Mouse (Mus musculus) mesoderm, embryonic 11.5 days (tissue): ENCODE measurements around the gene Tmem247.

Source experiments
- DNase-seq: peaks from one replicate; pipeline ENCODE4 v3.0.0-alpha.2; 2012; ENCODE audit warnings: low read depth, low spot score

Tmem247 gene

DNA sequence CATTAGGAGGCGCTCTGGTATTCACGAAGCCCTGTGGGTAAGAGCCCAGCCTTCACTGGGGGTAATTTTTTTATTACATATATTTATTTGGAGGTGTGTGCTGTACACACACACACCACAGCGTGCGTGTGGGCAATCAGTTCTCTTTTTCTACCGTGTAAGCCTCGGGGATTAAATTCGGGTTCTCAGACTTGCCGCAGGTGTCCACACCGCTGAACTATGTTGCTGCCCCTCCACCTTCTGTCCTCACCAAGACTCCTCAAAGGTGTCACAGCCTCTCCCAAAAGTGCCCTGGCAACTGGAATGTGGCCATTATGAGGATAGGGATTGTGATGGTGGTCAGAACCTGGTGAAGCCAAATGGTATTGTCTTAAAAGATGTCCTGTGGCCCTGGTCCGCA lies at the start of gene Tmem247:
Gene Tmem247, plus strand, starts transcription at position 301 of the 400 bp plus-strand sequence.
- no peak for DNase-seq

DNA sequence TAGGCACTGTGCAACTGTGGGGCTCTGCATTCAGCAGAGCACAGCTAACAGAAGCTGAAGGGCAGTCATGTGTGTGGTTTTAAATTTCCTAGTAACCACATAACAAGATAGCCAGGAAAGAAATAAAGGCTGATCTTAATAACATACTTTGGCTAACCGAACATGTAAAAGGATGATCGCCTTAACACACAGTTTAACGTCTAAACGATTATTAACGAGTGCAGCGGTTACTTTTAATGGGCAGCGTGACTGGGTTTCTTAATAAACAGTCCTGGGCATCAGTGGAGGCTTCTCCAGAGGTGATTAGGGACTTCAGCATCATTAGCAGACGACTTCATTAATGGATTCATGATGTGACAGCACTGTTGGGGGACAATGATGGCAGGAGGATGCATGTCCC lies 46.6 kb upstream of the Tmem247 start:
- DNase-seq = no peak

DNA sequence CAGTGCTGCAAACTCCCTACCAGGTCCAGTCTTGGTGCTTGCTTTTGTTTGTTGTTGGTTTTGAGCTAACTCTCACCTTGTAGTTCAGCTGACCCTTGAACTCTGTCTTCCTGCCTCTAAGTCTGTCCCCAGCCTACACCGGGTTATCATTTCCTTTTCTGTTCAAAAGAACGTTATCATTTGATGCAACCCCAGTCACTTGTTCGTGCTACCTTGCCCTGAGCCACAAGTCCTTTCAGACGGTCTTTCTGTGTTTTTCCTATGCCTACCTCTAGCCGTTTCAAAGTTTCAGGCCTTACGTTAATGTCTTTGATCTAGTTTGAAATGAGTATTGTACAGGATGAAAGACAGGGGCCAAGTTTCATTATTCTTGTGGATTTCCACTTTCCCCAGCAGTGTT lies 44.5 kb upstream of the Tmem247 start:
- DNase-seq = no peak

DNA sequence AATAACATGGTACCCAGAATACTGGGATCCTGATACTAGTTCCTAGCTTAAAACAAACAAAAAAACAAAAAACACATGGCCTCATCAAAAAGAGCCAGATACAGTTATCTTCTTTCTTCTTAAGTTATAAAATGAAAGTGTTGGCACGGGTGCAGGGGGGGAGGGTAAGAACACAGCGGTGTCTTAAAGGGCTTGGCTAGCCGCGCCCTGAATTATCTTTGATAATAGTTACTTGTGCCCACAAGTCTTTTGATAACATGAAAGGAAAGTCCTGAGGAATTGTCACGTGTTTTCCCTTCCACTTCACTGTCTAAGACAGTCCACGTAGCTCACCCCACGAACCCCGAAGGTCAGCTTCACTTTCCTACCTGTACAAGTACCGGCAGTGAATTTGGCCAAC lies 40.2 kb upstream of the Tmem247 start:
- DNase-seq = no peak

DNA sequence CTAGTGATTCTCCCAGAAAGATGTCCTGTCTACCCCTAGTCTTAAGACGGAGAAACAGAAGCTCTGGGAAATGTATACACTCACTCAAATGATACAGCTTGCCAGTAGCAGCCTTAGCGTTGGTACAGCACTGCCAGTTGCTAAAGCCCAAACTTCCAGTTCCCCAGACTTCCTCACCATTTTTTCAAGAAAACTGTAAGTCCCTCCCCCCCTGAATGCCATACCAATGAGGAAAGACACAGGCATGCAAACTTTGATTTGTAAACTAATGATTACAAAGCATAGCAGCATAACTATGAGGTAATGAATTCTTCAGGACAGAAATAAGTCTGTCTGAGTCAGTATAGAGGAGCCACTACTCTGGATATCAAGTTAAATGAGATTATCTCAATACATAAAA lies 39.4 kb upstream of the Tmem247 start:
- DNase-seq = no peak

DNA sequence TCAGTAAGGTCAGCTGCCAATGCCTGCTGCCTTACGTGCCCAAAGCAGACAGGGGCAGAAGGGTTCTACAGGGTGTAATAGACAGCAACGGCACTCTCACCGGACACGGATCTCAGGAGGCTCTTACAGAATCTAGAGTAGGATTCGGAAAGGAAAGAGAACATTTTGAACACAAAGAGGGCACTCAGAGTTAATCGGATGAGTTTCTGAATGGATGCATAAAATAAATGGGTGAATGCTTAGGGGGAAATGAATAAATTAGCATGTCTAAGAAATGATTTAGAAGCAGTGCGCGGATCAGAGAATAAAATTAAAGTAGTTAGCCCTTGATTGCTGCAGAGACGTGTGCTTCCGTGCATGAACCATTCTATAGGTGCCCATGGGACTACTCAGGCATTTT lies 37.1 kb upstream of the Tmem247 start:
- no peak for DNase-seq

DNA sequence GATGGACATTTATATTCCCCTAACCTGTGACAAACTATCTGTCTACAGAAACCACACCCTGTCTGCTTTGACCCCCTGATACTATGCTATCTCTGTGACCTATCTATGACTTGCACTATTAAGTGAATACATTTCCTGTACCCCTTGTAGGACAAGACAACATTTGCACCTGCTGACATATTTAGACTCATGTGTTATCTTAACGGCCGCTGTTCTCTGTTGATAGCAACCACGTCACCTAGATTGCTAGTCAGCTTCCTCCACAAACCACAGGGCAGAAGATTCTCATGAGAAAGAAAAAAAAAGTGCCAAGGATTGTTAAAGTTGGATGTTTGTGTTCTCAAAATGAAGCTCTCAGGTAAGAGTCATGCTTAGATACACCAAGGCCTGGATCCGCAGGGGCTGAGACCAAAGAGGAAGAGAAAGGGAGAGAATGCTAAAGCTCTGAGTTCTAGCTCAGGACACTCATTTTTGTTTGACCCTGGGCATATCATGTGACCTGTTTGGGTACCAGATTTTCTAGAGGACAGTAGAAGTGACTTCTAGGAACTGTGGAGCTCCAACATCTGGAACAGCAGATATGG lies 36.6 kb upstream of the Tmem247 start:
- no peak for DNase-seq

DNA sequence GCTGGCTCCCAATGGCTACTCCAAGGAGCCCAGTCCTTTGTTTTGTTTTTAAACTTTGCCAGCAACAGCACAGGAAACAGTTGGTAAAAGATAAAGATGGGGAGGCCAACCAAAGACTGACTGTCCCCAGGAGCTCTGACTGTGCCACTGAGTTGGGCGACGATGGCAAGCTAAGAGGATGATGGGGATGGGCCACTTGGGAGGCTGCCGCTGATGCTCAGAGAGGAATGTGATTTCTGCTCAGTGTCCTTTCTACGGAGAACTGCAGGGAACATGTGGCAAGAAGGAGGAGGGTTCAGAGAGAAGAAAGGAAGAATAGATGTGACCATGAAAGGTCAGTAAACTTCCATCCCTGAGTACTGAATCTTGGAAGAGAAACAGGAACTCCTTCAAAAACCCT lies 22.0 kb upstream of the Tmem247 start:
- no peak for DNase-seq

DNA sequence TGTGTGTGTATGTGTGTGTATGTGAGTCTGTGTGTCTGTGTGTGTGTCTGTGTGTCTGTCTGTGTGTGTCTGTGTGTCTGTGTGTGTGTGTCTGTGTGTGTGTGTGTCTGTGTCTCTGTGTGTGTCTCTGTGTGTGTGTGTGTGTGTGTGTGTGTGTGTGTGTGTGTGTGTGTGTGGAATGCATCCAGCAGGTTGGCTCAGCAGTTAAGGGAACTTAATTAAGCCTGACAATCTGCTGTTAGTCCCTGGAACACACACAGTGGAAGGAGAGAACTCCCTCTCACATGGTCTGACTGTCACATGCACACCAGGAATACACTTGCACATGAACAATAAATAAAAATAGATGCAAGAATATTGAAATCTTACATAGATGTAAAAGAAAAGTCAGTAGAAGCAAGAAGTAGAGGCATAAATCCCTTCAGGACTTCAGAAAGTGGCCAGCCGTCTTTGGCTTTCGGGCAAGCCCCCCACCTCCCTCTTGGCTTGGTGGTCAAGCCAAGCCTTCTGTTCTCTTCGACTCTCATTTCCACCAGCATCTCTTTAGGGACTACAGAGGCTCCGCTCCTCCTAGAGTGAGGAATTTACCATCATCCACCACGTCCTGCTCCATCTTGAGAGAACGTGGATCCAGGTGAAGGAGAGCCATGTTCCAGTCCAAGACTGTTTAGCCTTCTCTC lies 19.5 kb upstream of the Tmem247 start:
- DNase-seq = no peak

DNA sequence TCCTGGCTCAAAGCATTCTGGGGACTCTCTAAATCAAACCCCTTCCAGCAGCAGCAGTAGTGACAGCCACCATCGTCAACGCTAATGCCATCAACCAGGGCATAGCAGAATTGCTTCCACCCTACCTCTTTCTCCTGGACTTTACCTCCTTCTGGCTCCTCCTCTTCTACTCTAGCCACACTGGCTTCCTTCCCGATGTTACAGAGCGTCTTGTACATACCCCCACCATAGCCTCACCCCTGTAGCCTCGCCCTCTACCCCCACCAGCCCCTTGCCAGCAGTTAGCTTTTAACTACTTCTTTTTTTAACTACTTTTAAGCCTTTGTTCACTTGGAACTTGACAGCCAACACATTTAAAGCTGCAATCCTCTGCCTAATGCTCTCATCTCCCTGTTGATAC lies 17.3 kb upstream of the Tmem247 start:
- DNase-seq = no peak

DNA sequence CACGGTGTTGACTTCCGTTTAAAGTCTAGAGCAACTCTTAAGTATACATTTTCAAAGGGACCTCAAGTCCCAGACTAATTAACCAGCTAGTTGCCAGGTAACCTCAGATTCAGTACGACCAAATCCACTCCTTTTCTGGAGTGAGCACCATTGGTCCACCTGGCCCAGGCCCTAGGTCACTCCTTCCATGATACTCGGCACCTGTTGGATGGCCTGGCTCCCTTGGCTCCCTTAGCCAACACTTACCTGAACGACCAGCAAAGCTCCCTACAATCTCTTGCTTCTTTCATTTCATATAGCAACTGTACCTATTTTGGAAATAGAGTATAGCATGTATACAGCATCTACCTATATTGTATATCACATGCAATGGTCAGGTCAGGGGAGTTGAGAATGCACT lies 16.6 kb upstream of the Tmem247 start:
- DNase-seq = no peak

DNA sequence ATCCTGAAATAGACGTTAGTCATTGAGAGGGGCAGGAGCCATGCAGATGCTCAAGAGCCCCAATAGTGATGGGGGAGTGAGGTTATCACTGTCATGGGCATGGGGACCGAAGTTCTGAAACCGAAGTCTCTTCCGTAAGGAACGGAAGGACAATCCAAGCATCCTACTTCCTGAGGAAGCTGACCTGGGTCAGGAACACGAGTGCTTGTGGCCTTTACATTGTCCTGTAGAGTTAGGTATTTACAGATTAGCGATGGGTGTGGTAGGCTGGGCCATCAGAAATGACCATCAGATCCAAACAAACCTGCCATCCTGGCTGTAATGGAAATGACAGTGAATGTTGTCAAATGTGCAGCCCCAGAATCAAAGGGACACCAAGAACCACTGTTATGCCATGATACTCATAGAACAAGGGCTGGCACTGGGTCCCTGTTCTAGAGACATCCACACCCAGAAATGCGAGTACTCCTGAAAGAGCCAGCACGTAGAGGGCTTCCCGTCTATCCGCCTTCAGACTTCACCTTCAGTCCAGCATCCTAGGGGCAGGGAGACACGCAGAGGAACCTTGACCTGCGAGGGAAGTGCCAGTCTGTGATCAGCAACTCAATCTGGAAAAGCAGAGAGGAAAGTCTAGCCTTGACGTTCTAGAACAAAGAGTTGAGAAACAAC lies 14.6 kb upstream of the Tmem247 start:
- DNase-seq = no peak

DNA sequence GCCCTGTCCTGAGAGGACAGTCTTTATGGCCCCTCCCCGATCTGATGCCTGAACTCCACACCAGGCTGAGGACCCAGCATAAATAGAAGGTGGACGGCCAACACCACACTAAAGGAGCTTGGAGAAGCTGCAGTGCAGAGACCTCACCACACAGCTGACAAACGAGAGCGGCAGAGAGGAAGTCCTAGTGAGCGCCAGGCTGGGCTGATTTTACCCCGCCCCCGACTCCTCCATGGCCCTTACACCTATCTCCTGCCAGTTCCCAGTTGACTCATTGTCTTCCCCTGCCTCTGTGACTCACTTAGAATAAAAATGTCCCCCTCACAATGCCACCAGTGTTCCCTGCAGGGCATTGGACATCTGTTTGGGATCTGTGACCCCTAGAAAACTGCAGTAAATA lies 13.6 kb upstream of the Tmem247 start:
- DNase-seq = peak; percentile 36

DNA sequence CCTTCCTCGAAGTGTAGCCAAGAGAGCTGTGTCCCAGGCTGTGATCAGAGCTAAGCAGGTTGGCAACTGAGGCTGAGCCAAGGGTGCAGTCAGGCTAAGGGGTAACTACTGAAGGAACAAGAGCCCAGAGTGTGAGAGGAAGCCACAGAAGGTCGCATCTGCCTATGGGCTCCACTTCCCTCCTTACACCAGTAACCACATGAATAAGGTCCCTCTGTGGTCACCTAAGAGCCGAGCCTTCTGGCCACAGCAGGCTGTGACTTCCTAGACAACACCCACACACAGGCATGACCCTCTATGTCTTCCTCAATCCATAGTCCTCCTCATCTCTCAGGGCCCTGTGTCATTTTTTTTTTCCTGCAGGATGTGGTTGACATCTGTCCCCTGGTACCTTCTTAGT lies 12.9 kb upstream of the Tmem247 start:
- no peak for DNase-seq

DNA sequence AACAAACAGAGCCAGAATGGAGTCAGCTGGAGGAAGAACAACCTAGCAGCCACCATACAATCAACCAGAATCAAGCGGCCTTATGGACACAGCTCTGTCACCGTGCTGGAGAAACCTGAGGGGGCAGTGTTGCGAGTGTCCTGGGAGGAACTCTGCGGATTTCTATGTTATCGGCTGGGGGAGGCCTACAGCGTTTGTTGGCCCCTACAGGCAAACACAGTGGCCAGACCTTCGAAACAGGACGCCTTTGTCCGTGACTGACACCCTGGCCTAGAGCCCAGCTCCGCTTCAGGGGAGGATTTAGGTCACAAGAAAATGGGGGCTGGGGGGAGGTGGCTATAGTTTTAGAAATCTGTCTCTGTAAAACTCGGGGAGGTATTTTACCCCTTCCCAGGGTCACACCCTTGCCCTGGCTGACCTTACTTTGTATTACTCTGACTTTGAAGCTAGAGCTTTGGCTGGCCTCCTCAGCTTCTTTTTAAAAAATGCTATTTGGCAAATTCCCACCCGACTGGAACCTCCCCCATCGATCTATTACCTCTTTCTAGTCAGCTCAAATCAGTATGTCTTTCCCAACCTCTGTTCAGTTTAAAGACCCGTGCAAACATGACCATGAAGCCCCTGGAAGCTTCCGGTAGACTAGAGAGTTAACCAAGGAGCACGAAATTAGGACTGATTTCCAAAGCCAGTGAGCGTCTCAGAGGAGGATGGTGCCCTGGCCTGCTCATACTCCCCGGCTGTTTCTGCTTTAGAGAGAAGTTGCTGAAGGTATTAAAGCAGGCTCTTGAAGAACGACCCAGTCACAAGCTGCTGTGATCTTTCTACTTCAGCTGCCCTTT lies 11.6 kb upstream of the Tmem247 start:
- DNase-seq = peak; percentile 60

DNA sequence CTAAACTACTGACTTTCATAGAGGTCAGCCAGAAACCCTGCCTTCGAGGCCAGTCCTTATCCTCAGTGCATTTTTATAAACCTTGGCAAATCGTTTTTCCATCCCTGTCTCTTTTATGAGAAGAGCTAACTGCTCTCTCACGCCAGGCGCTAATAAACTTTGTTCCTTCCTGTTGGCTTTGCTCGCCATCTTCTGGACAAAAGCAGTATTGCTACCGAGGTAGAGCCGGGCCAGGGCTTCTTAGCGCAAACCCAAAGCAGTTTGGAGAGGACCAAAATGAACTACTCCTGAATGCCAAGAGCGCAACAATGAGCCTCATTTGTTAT lies 11.0 kb upstream of the Tmem247 start:
- DNase-seq = peak; percentile 88

DNA sequence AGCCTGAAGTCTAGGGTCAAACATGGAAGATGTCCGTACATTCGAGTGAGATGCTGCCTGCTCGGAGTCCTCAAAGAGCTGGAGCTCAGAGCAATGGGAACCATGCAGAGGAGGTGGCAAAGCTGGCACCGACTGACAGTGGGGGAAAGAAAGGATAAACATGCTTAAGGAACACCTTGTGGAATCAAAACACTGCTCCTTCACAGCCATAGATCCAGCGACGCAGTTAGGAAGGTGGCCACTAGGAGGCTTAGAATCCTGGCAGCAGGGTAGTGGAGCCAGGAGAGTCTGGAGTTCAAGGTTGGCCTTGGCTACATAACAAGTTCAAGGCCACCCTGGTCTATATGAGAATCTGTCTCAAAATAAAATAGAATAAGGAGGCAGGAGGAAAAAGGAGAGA lies 10.5 kb upstream of the Tmem247 start:
- DNase-seq = no peak

DNA sequence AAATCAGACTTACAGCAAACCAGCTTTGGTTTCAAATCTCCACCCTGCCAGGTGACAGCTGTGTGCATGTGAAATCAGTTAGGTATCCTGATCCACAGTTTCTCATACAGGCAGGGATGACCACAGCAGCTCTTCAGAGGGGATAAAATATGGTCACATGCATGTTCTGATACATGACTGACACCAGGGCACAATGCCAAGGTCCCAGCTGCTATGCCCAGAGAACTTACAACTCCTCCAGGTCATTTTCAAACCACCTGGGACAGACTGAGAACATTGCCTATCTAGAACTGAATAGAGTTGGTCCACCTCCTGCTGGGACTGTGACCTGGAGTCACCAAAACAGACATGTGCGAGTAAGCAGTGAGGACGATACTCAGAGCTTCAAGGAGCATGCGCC lies 10.1 kb upstream of the Tmem247 start:
- DNase-seq = no peak

DNA sequence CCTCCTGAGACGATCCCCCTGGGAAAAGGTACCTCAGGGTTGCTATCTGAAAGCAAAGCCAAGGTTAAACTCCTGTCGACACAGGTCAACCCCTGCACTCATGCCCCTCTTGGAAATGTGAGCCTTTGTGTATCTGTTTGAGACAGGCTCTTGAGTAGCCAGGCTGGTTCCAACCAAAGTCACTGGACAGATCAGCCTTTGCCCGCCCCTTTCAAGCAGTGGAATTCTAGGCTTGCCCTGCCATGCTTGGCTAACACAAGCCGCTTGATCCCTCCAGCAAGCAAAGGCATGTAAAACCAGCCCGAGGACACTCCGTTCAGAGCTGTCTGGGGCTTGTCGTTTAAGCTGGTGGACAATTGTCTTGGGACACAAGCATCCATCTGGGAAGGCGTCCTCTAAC lies 8.8 kb upstream of the Tmem247 start:
- DNase-seq = peak; percentile 39

DNA sequence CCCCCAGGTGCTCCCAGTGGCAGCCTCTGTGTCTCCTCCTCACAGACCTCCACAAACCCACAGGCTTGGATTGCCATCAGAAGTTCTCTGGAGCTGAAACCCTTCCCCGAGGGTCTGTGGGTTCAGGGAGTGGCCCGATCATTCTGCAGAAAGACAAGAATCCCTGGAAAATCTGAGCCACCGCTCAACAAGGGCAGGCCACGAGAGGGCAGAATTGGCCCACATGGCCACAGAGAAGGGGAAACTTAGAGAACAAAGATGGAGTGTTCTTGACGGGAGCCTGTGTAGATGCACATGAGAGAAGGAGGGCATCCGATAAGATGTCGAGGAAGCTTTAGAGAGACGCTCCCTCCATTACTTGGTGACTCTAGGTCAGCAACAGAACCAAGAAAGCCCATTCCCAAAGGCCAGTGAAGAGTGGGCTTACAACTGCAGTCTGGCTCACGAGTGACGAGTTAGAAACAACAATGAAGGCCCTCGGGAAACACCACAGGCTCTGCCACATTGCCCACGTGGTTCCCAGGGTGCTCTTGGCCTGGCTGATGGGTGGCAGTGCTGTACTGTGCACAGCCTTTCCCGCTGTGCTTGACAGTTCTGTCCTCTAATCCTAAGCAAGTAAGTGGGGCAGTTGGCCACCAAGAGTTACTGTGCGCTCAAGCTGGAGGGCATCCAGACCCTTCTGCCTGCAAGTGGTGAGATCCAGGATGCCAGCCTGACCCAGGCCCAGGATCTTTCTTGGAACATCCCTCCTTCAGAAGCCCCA lies 7.2 kb upstream of the Tmem247 start:
- no peak for DNase-seq

DNA sequence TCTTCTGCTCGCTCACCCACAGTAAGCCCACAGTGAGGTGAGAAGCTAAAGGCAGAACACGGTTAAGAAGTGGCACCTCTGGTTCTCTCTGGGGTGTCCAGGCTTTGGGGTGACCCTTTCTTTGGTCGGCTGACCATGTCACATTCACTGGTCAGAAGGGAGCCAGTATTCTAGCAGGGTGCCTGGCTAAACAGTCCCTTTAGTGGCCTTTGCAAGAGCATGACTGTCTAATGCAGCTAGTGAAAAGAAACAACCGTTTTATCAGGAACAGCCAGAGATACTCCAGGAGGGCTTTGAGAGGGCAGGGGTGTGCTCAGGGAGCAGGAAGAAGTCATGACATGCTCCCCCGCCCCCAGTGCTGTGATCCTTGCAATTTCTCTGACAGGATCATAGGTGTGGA lies 5.9 kb upstream of the Tmem247 start:
- no peak for DNase-seq
